Mouse (Mus musculus) thymus, postnatal 4 days (tissue): ENCODE measurements at regions not wholly inside any gene's neighbourhood (a gene's known extent, or its start where the extent isn't known, plus 50 kb on each side); places are given as distances from the start of the nearest gene placed in this dataset.
A peak's percentile ranks its signal among the peaks of the same experiment; 100 is the strongest.

Experiments
- DNase-seq: peaks from one replicate; pipeline ENCODE4 v3.0.0; 2021

DNA sequence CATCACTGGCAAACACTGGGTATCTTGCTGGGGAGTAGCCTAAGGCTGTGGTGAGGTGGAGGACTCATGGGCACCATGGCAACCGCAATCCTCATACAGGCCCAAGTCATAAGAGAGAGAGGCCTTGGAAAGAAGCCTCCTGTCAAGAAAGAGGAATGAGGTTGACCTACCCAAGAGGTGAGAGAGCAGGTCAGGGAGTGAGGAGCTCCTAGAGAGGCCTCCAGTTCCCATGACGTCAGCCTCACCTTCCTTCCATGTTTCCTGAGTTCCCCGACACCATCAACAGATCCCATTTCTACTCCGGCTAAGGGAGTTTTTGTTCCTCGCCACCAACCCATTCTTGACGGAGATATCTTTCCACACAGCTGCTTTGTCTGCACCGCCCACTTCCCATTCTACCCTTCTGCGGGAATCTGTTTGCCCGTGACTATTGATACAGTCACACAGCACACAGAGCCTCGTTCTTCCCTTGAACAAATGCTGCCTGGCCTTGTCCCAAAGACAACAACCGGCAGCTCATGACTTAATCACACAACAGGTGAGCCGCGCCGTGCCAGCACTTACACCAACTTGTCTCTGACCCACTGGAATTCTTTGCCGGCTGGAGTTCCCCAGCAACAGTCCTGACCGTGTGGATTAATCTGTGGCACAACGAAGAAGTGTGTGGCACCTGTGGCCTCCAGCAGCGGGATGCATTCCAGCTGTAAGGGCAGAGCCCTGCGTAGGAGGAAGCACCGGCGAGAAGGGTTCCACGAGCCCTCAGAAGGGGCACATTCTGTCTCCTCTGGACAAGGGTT lies 111.8 kb upstream of the Rreb1 start:
- DNase-seq, result peak; percentile 23

DNA sequence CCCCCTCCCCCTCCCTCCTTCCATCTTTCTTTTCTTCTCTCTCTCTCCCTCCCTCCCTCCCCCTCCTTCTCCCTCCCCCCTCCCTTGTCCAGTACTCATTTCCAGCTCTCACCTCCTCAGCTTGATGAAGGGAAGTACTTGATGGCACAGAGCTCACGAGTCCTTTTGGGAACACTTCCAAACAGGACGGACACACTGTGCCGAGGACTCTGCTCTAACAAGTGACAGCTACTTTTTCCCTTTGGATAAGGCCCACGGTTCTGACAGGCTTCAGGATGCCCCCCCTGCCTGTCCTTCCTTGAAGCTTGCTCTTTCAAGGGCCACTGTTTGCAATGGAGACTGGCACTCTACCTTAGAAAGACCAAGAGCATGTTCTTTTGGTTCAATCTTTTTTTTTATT lies 110.8 kb upstream of the Rreb1 start:
- DNase-seq, result no peak

- no peak for DNase-seq
Observed at GRCm38 (mm10) chr13:37667871-37668270, 110.3 kb upstream of the Rreb1 start.

GRCm38 (mm10) chr13:37671109-37671508 lies 107.1 kb upstream of the Rreb1 start:
- no peak for DNase-seq

- DNase-seq, result peak; percentile 28
Observed at GRCm38 (mm10) chr13:37674676-37675350, 103.4 kb upstream of the Rreb1 start.

GRCm38 (mm10) chr13:37675718-37676117 lies 102.5 kb upstream of the Rreb1 start:
- peak; percentile 30 for DNase-seq

DNA sequence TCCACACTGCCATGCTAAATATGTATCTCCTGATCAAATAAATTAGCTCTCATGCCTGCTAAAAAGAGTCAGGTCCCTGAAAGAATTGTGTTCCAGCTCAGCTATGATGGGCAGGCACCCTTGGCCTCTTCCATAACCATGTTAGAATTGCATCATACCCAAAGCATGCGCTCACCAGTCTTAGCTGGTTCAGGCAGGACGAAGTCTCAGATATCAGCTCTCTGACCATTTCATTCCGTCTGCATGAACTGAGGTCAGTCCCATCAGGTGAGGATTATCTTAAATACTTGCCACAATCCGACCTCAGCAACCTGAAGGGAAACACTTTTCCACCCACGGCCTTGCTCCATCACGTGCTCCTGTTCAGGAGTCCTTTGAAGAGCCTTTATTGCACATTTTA lies 101.3 kb upstream of the Rreb1 start:
- DNase-seq, result no peak

DNA sequence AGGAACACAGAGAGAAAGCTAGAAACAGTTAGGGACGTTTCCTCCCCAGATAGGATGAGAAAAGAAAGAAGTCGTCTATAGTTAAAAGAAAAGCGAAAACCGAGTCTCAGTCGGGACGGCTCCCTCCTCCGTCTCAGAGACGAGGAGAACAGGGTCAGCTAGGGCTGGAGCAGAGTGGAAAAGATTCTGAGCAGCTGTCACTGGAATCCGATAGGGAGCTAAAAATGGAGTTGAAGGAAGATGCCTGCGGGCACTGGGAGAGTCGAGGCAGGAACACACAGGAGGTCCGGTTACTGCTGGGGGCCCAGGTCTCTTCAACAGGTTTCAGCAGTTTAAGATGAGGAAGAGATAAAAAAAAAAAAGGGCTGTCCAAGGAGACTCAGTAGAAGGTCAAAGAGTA lies 99.9 kb upstream of the Rreb1 start:
- DNase-seq, result no peak

GRCm38 (mm10) chr13:37678772-37679171 lies 99.4 kb upstream of the Rreb1 start:
- no peak for DNase-seq

- no peak for DNase-seq
Observed at GRCm38 (mm10) chr13:37680837-37681619, 97.2 kb upstream of the Rreb1 start.

DNA sequence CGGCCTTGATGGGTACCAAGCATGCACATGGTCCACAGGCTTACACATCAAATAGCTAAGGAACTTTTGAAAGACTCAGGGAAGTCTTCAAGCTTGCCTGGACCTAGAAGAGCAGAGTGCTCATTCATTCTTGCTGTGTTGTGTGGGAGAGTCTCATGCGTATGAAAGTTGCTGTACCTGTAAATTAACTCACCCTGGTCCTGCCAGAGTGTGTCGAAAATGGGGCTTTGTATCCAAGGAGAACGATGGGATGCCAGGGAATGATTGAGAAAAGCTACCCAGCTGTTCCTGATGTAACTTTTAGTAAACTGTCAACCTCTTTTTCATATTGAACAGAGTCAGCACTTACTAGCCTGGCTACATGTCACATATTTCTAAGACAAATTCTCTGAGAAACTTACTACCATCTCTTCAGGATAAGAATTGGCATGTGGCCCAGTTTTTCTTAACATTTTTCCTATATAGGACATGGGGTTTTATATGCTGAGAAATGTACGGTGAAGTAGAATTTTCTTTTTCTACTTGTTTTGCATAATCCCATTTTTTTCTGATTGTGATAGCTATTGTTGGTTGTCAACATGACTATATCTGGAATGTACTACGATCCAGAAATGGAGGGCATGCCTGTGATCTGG lies 95.0 kb upstream of the Rreb1 start:
- no peak for DNase-seq

DNA sequence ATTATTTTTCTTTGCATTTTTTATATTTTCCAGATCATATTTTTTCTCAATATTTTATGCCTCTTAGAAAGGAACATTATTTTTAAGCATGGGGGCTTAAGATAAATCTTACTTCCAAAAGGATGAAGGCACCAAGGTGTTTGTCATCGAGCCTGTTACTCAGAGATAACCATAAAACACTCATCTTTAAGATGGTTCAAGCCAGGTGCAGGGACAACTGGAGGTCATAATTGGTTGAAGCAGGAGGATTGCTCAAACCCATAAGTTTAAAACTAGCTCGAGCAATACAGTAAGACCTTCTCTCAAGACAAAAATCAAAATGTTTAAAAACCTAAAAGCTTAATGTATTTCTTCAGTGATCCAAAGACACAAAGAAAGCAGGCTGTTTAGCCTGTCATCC lies 92.6 kb upstream of the Rreb1 start:
- DNase-seq, result no peak

GRCm38 (mm10) chr13:37686109-37686508 lies 92.1 kb upstream of the Rreb1 start:
- DNase-seq, result no peak

GRCm38 (mm10) chr13:37689127-37689777 lies 88.9 kb upstream of the Rreb1 start:
- no peak for DNase-seq

GRCm38 (mm10) chr13:37691855-37692445 lies 86.2 kb upstream of the Rreb1 start:
- peak; percentile 69 for DNase-seq

DNA sequence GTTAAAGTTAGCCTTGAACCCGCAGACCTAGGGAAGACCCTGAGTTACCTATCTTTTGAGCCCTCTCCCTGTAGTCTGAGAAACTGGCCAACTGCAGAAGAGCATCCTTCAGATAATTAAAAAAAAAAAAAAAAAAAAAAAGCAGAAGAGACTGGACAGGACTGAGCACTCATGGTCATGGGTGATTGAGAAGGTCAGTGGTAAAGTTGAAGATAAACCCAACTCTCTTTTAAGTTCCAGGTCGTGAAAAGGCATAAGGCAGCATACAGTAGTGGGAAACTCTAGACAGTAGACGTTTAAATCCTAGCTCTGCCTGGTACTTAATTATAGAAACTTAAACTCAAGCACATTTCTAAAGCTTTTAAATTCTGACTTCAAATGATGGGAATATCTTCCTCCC lies 84.6 kb upstream of the Rreb1 start:
- DNase-seq, result no peak

GRCm38 (mm10) chr13:37704475-37704874 lies 73.7 kb upstream of the Rreb1 start:
- DNase-seq, result no peak

DNA sequence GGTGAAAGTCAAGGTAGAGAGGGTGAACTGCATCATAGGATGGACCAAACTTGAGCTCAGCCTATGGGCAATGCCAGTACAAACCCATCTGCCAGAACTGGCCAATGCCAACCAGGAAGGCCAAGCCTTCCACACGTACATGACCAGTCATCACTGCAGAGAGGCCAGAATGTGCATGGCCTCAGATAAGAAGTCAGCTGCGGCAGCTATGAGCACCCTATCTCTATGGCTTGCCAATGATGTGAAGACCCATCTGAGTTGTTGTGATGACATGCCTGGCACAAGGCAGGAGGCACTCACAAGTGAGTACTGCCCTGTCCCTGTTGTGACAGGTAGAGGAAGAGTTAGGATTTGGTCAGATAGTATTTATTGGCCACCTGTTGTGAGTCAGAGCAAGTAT lies 72.7 kb upstream of the Rreb1 start:
- DNase-seq, result no peak

GRCm38 (mm10) chr13:37710913-37711312 lies 67.3 kb upstream of the Rreb1 start:
- peak; percentile 35 for DNase-seq

DNA sequence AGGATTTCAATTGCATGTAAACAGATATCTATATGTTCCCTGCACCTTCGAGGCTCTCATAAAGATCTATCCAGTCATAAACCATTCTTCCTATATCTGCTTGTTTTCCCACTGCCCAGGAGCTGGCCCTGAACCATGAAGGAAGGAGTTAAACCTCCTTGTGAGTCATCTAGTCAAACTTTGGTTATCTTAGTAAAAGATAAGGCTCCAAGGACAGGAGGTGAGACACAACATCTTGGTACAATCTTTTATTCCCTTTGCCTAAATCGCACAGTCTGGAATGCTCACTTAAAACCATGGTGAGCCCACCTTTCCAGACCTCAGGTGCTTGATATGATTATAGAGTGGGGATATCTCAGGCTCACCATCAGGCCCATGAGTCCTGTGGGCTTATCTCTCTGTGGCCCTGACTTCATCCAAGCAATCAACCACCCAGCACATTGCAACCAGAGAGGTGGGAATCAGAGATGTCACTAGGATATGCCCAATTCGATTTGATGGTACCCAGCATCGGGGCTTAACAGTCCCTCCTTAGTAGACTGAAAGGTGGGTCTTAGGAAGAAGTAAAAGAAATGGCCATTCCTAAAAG lies 65.2 kb upstream of the Rreb1 start:
- DNase-seq, result no peak

GRCm38 (mm10) chr13:37715058-37715712 lies 63.0 kb upstream of the Rreb1 start:
- no peak for DNase-seq
